Mouse (Mus musculus) heart, postnatal 4 days (tissue): ENCODE measurements around the gene Dntt. TPM values are rescaled to one million over a fixed set of nuclear protein-coding genes. Genes with fewer than 3 reads are reported as not detected.
A peak's percentile ranks its signal among the peaks of the same experiment; 100 is the strongest.

Experiments used
- DNase-seq: peaks from one replicate; pipeline ENCODE4 v3.0.0; 2021
- total RNA-seq, 2 experiments: library from RNA; stranded (reverse); gene quantifications; 2 replicates each; pipeline ENCODE4 v1.2.3; 2021

Dntt gene
- total RNA-seq, result not detected

- no peak for DNase-seq
Observed at GRCm38 (mm10) chr19:41029219-41029618, at the start of gene Dntt. Gene Dntt (plus strand): TSS chr19:41029275.

- DNase-seq, result no peak
Observed at GRCm38 (mm10) chr19:40980671-40981070, 48.4 kb upstream of the Dntt start.

GRCm38 (mm10) chr19:40984536-40984935 is 44.5 kb upstream of the Dntt start:
- DNase-seq, result no peak

- no peak for DNase-seq
Observed at GRCm38 (mm10) chr19:40988856-40989255, 40.2 kb upstream of the Dntt start.

- no peak for DNase-seq
Observed at GRCm38 (mm10) chr19:40989961-40990600, 39.0 kb upstream of the Dntt start.

- no peak for DNase-seq
Observed at GRCm38 (mm10) chr19:40990781-40991343, 38.2 kb upstream of the Dntt start.

GRCm38 (mm10) chr19:40991626-40992025 is 37.4 kb upstream of the Dntt start:
- DNase-seq, result no peak

GRCm38 (mm10) chr19:40992096-40992495 is 37.0 kb upstream of the Dntt start:
- no peak for DNase-seq

GRCm38 (mm10) chr19:40992517-40993044 is 36.5 kb upstream of the Dntt start:
- DNase-seq, result no peak

- DNase-seq, result no peak
Observed at GRCm38 (mm10) chr19:40993356-40993755, 35.7 kb upstream of the Dntt start.

- DNase-seq, result peak; percentile 27
Observed at GRCm38 (mm10) chr19:40994057-40994585, 35.0 kb upstream of the Dntt start, which contains the start of gene Blnk. Gene Blnk (minus strand): TSS chr19:40994535.

GRCm38 (mm10) chr19:40994911-40995310 is 34.2 kb upstream of the Dntt start:
- no peak for DNase-seq

- no peak for DNase-seq
Observed at GRCm38 (mm10) chr19:40995449-40996401, 33.4 kb upstream of the Dntt start.

GRCm38 (mm10) chr19:40996722-40997121 is 32.4 kb upstream of the Dntt start:
- no peak for DNase-seq

- DNase-seq, result no peak
Observed at GRCm38 (mm10) chr19:40998469-40999170, 30.5 kb upstream of the Dntt start.

- DNase-seq, result no peak
Observed at GRCm38 (mm10) chr19:40999569-40999968, 29.5 kb upstream of the Dntt start.

- DNase-seq, result no peak
Observed at GRCm38 (mm10) chr19:41003694-41004315, 25.3 kb upstream of the Dntt start.

- no peak for DNase-seq
Observed at GRCm38 (mm10) chr19:41006621-41007020, 22.5 kb upstream of the Dntt start.

- DNase-seq, result peak; percentile 30
Observed at GRCm38 (mm10) chr19:41007326-41007725, 21.7 kb upstream of the Dntt start.

GRCm38 (mm10) chr19:41007733-41008132 is 21.3 kb upstream of the Dntt start:
- no peak for DNase-seq

- DNase-seq, result no peak
Observed at GRCm38 (mm10) chr19:41008674-41009395, 20.2 kb upstream of the Dntt start.
